Comparison of ENCODE assay signal across 10 mouse cellular contexts in genomic region chr14:16219015-16219414, GRCm38 (mm10). TPM values are rescaled to one million over a fixed set of nuclear protein-coding genes. Genes with fewer than 3 reads are reported as not detected.
A peak's percentile ranks its signal among the peaks of the same experiment; 100 is the strongest.
DNase-seq lines count a peak whose midpoint lies in the region; ATAC-seq lines count a peak whose summit lies in the region.
"Had no signal": no experiment of that assay in that cellular context is flagged by ENCODE, and none has a peak within 500 bp of the region (broad histone marks: within the 10 kb centered on the region; RNA-seq: fewer than 3 reads in every experiment).

No protein-coding gene starts in this region.

- no peak overlapping the region for H3K4me3 ChIP-seq in limb, embryonic 11.5 days (ENCODE audit: low read depth, low read length)
- no peak overlapping the region for H3K4me3 ChIP-seq in limb, embryonic 10.5 days
- H3K4me3 ChIP-seq in heart, embryonic 12.5 days, result no peak overlapping the region
- H3K4me3 ChIP-seq: liver, embryonic 15.5 days had no signal

- WGBS in limb, embryonic 11.5 days, result 55% methylated on average over 2 of the region's 2 CpGs
- 61% methylated on average over 2 of the region's 2 CpGs for WGBS in limb, embryonic 10.5 days
- WGBS in heart, embryonic 12.5 days, result 53% methylated on average over 2 of the region's 2 CpGs

- DNase-seq in cerebellum, postnatal 10 days, result peak; percentile 64 to 75
- DNase-seq in cerebellum, adult 8-10 months, result no peak
- peak; percentile 23 for DNase-seq in limb, embryonic 11.5 days (ENCODE audit: low spot score)
- DNase-seq in limb, embryonic 10.5 days (ENCODE audit: low spot score), result no peak
- peak; percentile 24 for DNase-seq in c-Kit-positive CD71-negative TER-119-negative erythroid progenitor cells, embryonic 14.5 days (ENCODE audit: low read depth)
- DNase-seq in right cerebral cortex, adult 2 months (ENCODE audit: low spot score in 2 of 2), result no peak
- DNase-seq: gastrocnemius, postnatal 14 days had no signal

- no peak overlapping the region for H3K27ac ChIP-seq in limb, embryonic 11.5 days (replicated peaks; ENCODE audit: low read depth, low read length)
- no peak overlapping the region for H3K27ac ChIP-seq in limb, embryonic 10.5 days
- no peak overlapping the region for H3K27ac ChIP-seq in heart, embryonic 12.5 days (ENCODE audit: poor library complexity, severe bottlenecking)
- H3K27ac ChIP-seq: liver, embryonic 15.5 days had no signal

- H3K9ac ChIP-seq in limb, embryonic 11.5 days (ENCODE audit: low read length), result no peak overlapping the region
- H3K9ac ChIP-seq in heart, embryonic 12.5 days, result no peak overlapping the region
- H3K9ac ChIP-seq: liver, embryonic 15.5 days had no signal

- H3K4me1 ChIP-seq in limb, embryonic 11.5 days (ENCODE audit: control insufficient read depth, insufficient read depth, low read length), result no peaks in the 10 kb centered on the region
- no peaks in the 10 kb centered on the region for H3K4me1 ChIP-seq in limb, embryonic 10.5 days
- no peaks in the 10 kb centered on the region for H3K4me1 ChIP-seq in heart, embryonic 12.5 days (replicated peaks)
- H3K4me1 ChIP-seq: liver, embryonic 15.5 days had no signal

- H3K9me3 ChIP-seq in limb, embryonic 11.5 days (ENCODE audit: control insufficient read depth, low read length), result no peaks in the 10 kb centered on the region
- no peaks in the 10 kb centered on the region for H3K9me3 ChIP-seq in limb, embryonic 10.5 days (replicated peaks)
- H3K9me3 ChIP-seq in heart, embryonic 12.5 days (replicated peaks), result no peaks in the 10 kb centered on the region
- H3K9me3 ChIP-seq: liver, embryonic 15.5 days had no signal

- no peak for ATAC-seq in limb, embryonic 11.5 days (ENCODE audit: insufficient number of reproducible peaks, low FRiP score, low TSS enrichment, low read depth)
- ATAC-seq in megakaryocyte-erythroid progenitor cell, adult 5-6 weeks (replicated peaks; ENCODE audit: low FRiP score, low TSS enrichment, poor library complexity, severe bottlenecking), result peak; percentile 78
- no peak for ATAC-seq in heart, embryonic 12.5 days (ENCODE audit: insufficient number of reproducible peaks, low FRiP score)

- no peaks in the 10 kb centered on the region for H3K36me3 ChIP-seq in limb, embryonic 11.5 days (ENCODE audit: control insufficient read depth, insufficient read depth, low read length)
- H3K36me3 ChIP-seq in limb, embryonic 10.5 days, result no peaks in the 10 kb centered on the region
- H3K36me3 ChIP-seq in heart, embryonic 12.5 days, result no peaks in the 10 kb centered on the region
- H3K36me3 ChIP-seq: liver, embryonic 15.5 days had no signal

- no peaks in the 10 kb centered on the region for H3K27me3 ChIP-seq in limb, embryonic 11.5 days (ENCODE audit: control insufficient read depth, insufficient read depth, low read length)
- no peaks in the 10 kb centered on the region for H3K27me3 ChIP-seq in limb, embryonic 10.5 days (ENCODE audit: low read depth, poor library complexity, severe bottlenecking)
- no peaks in the 10 kb centered on the region for H3K27me3 ChIP-seq in heart, embryonic 12.5 days (replicated peaks)
- H3K27me3 ChIP-seq: liver, embryonic 15.5 days had no signal

- no peak overlapping the region for H3K4me2 ChIP-seq in limb, embryonic 11.5 days (ENCODE audit: low read depth, severe bottlenecking)
- no peak overlapping the region for H3K4me2 ChIP-seq in heart, embryonic 12.5 days
- H3K4me2 ChIP-seq: liver, embryonic 15.5 days had no signal

RNA-seq across cellular contexts. Expression of gene Ngly1, which starts 30.1 kb away (rescaled TPM):
- 22.8 and 24.4 TPM in 2 replicates for polyA plus RNA-seq in limb, embryonic 11.5 days (2014; fragmentation: Nextera tagmentation; extraction: Ambion mirVana)
- polyA plus RNA-seq in limb, embryonic 10.5 days (2016; fragmentation: Nextera tagmentation; extraction: Ambion mirVana), result 15.4 and 19.8 TPM in 2 replicates
- 54.2 and 55.1 TPM in 2 replicates for total RNA-seq in megakaryocyte-erythroid progenitor cell, adult 5-6 weeks (2014; fragmentation: Nextera tagmentation)
- total RNA-seq in megakaryocyte-erythroid progenitor cell, adult 5-6 weeks (2017), result 47.7 and 57.5 TPM in 2 replicates
- 23.8 and 25.0 TPM in 2 replicates for polyA plus RNA-seq in heart, embryonic 12.5 days (2016; fragmentation: Nextera tagmentation; extraction: Ambion mirVana)

RNA-seq across cellular contexts. Expression of gene Oxsm, which starts 30.6 kb away (rescaled TPM):
- 1.1 and 2.0 TPM in 2 replicates for polyA plus RNA-seq in limb, embryonic 11.5 days (2014; fragmentation: Nextera tagmentation; extraction: Ambion mirVana)
- 1.3 and 1.8 TPM in 2 replicates for polyA plus RNA-seq in limb, embryonic 10.5 days (2016; fragmentation: Nextera tagmentation; extraction: Ambion mirVana)
- 6.3 and 11.8 TPM in 2 replicates for total RNA-seq in megakaryocyte-erythroid progenitor cell, adult 5-6 weeks (2014; fragmentation: Nextera tagmentation)
- 8.4 and 9.7 TPM in 2 replicates for total RNA-seq in megakaryocyte-erythroid progenitor cell, adult 5-6 weeks (2017)
- 2.3 and 2.8 TPM in 2 replicates for polyA plus RNA-seq in heart, embryonic 12.5 days (2016; fragmentation: Nextera tagmentation; extraction: Ambion mirVana)

Comparison
In these comparisons a context has a peak if more than half of its experiments do, and no peak if none do; other contexts are left out.
1. DNase-seq: peak in cerebellum, postnatal 10 days (2 of 2), limb, embryonic 11.5 days (single experiment) and c-Kit-positive CD71-negative TER-119-negative erythroid progenitor cells, embryonic 14.5 days (single experiment); none in cerebellum, adult 8-10 months (single experiment), limb, embryonic 10.5 days (single experiment) and right cerebral cortex, adult 2 months (0 of 2).